Mouse (Mus musculus) limb, embryonic 12.5 days (tissue): ENCODE data around the gene Tat. TPM values are rescaled to one million over a fixed set of nuclear protein-coding genes. Genes with fewer than 3 reads are reported as not detected.

Experiments
- ATAC-seq: fragments of 200-750 bp; cut with Nextera tagmentation; 2 replicates; pipeline ENCODE4 v1.8.0; 2017; ENCODE audit warnings: low read depth, moderate TSS enrichment; ENCODE audit not compliant: insufficient number of reproducible peaks, insufficient read depth, low FRiP score, low TSS enrichment
- H3K27ac ChIP-seq: fragments of 300-500 bp; sonication (generic); 2 replicates; pipeline ENCODE4 v1.5.1; 2016; ENCODE audit warnings: mild to moderate bottlenecking, moderate library complexity
- H3K27me3 ChIP-seq: fragments of 300-500 bp; sonication (generic); 2 replicates; pipeline ENCODE4 v1.6.1; 2016; ENCODE audit warnings: mild to moderate bottlenecking, moderate library complexity
- H3K36me3 ChIP-seq: fragments of 300-500 bp; sonication (generic); 2 replicates; pipeline ENCODE4 v1.6.1; 2016; ENCODE audit warnings: mild to moderate bottlenecking, moderate library complexity
- H3K4me1 ChIP-seq: fragments of 300-500 bp; sonication (generic); replicated peaks from 2 replicates; pipeline ENCODE4 v1.6.1; 2016
- H3K4me2 ChIP-seq: fragments of 300-500 bp; sonication (generic); 2 replicates; pipeline ENCODE4 v1.6.1; 2016; ENCODE audit warnings: mild to moderate bottlenecking, moderate library complexity
- H3K4me3 ChIP-seq: fragments of 300-500 bp; sonication (generic); replicated peaks from 2 replicates; pipeline ENCODE4 v1.5.1; 2016; ENCODE audit warnings: mild to moderate bottlenecking
- H3K9ac ChIP-seq: fragments of 300-500 bp; sonication (generic); replicated peaks from 2 replicates; pipeline ENCODE4 v1.6.1; 2016; ENCODE audit warnings: mild to moderate bottlenecking, moderate library complexity
- H3K9me3 ChIP-seq: fragments of 300-500 bp; sonication (generic); 2 replicates; pipeline ENCODE4 v1.6.1; 2016; ENCODE audit warnings: mild to moderate bottlenecking, moderate library complexity
- WGBS: fragments of 180-500 bp; shearing (Covaris S2); methylation state at CpG from one replicate; pipeline ENCODE4 v1.1.7; 2016; 5-methylcytosine and 5-hydroxymethylcytosine counted together
- polyA plus RNA-seq: library from polyadenylated mRNA; unstranded; fragments of >200 nt; fragmentation: Nextera tagmentation; extraction: Ambion mirVana; gene quantifications from 2 replicates; pipeline ENCODE4 v1.2.1, GENCODE M21; 2016

The Tat gene
- polyA plus RNA-seq, result not detected in 2 replicates

GRCm38 (mm10) chr8:109990224-109990623 lies at the start of gene Tat:
Gene Tat, plus strand, starts transcription at chr8:109990437.
- no peak within 1 kb of the TSS for H3K9ac ChIP-seq
- no peaks in the 10 kb centered on the region for H3K27me3 ChIP-seq
- no peaks in the 10 kb centered on the region for H3K36me3 ChIP-seq
- H3K27ac ChIP-seq, result no peak within 1 kb of the TSS
- no peaks in the 10 kb centered on the region for H3K4me1 ChIP-seq
- no peak within 1 kb of the TSS for H3K4me2 ChIP-seq
- no peak within 1 kb of the TSS for H3K4me3 ChIP-seq
- ATAC-seq, result no peak
- 80% methylated on average over 8 of the region's 8 CpGs for WGBS
- no peaks in the 10 kb centered on the region for H3K9me3 ChIP-seq

- WGBS, result 87% methylated on average over 2 of the region's 2 CpGs
- Histone ChIP-seq H3K9ac (no peak overlapping the region), H3K4me3 (no peak overlapping the region), H3K27me3 (peaks cover 24% of the 10 kb centered on the region), H3K4me2 (no peak overlapping the region), H3K27ac (no peak overlapping the region), H3K4me1 (peaks cover 15% of the 10 kb centered on the region), H3K36me3 (peaks cover 59% of the 10 kb centered on the region), H3K9me3 (no peaks in the 10 kb centered on the region)
- ATAC-seq, result no peak
Observed at GRCm38 (mm10) chr8:109941606-109942360, 48.5 kb upstream of the Tat start.

- 0 out of 2 replicates have a peak, but pooled peaks have one; percentile 20 for ATAC-seq
- Histone ChIP-seq H3K36me3 (peaks cover 30% of the 10 kb centered on the region), H3K27ac (no peak overlapping the region), H3K4me1 (peaks cover 28% of the 10 kb centered on the region), H3K4me3 (no peak overlapping the region), H3K9me3 (no peaks in the 10 kb centered on the region), H3K27me3 (peaks cover 56% of the 10 kb centered on the region), H3K4me2 (no peak overlapping the region), H3K9ac (no peak overlapping the region)
- 25% methylated on average over 9 of the region's 9 CpGs for WGBS
Observed at GRCm38 (mm10) chr8:109945153-109945632, 45.0 kb upstream of the Tat start.

- Histone ChIP-seq H3K9ac (no peak overlapping the region), H3K36me3 (peaks cover 25% of the 10 kb centered on the region), H3K27me3 (peaks cover 61% of the 10 kb centered on the region), H3K4me1 (peaks cover 28% of the 10 kb centered on the region), H3K27ac (no peak overlapping the region), H3K4me3 (no peak overlapping the region), H3K4me2 (no peak overlapping the region), H3K9me3 (no peaks in the 10 kb centered on the region)
- no peak for ATAC-seq
- WGBS, result 77% methylated on average over 7 of the region's 7 CpGs
Observed at GRCm38 (mm10) chr8:109945694-109946093, 44.5 kb upstream of the Tat start.

GRCm38 (mm10) chr8:109946272-109946671 lies 44.0 kb upstream of the Tat start:
- H3K27me3 ChIP-seq, result peaks cover 66% of the 10 kb centered on the region

GRCm38 (mm10) chr8:109947447-109948284 lies 42.6 kb upstream of the Tat start:
- peak; percentile 58; the same call in 1 of the 2 replicates for ATAC-seq
- peak overlapping the region; percentile 40 for H3K4me3 ChIP-seq
- peak overlapping the region; percentile 77 for H3K4me2 ChIP-seq
- no peaks in the 10 kb centered on the region for H3K9me3 ChIP-seq
- WGBS, result 2% methylated on average over 26 of the region's 26 CpGs
- H3K27me3 ChIP-seq, result peaks cover 76% of the 10 kb centered on the region
- H3K4me1 ChIP-seq, result peaks cover 28% of the 10 kb centered on the region
- peak overlapping the region; percentile 37 for H3K9ac ChIP-seq
- H3K36me3 ChIP-seq, result peaks cover 13% of the 10 kb centered on the region
- no peak overlapping the region for H3K27ac ChIP-seq

More at GRCm38 (mm10) chr8:109946272-109946671, 44.0 kb upstream of the Tat start:
- H3K9ac ChIP-seq, result no peak overlapping the region
- no peak overlapping the region for H3K4me3 ChIP-seq
- H3K4me2 ChIP-seq, result no peak overlapping the region
- H3K27ac ChIP-seq, result no peak overlapping the region
- no peak for ATAC-seq
- 87% methylated on average over 7 of the region's 7 CpGs for WGBS
- peaks cover 28% of the 10 kb centered on the region for H3K4me1 ChIP-seq
- peaks cover 19% of the 10 kb centered on the region for H3K36me3 ChIP-seq
- no peaks in the 10 kb centered on the region for H3K9me3 ChIP-seq

GRCm38 (mm10) chr8:109948285-109948564 lies 42.0 kb upstream of the Tat start:
- ATAC-seq, result no peak

GRCm38 (mm10) chr8:109952171-109952570 lies 38.1 kb upstream of the Tat start:
- no peaks in the 10 kb centered on the region for H3K9me3 ChIP-seq
- WGBS, result 76% methylated on average over 7 of the region's 7 CpGs
- no peaks in the 10 kb centered on the region for H3K36me3 ChIP-seq
- no peak overlapping the region for H3K9ac ChIP-seq
- no peak overlapping the region for H3K27ac ChIP-seq
- no peak overlapping the region for H3K4me3 ChIP-seq
- ATAC-seq, result no peak
- peaks cover 76% of the 10 kb centered on the region for H3K27me3 ChIP-seq
- H3K4me2 ChIP-seq, result no peak overlapping the region
- H3K4me1 ChIP-seq, result peaks cover 15% of the 10 kb centered on the region

More at GRCm38 (mm10) chr8:109948285-109948564, 42.0 kb upstream of the Tat start:
- 5% methylated on average over 19 of the region's 19 CpGs for WGBS
- Histone ChIP-seq H3K4me2 (peak overlapping the region; percentile 77), H3K27me3 (peaks cover 76% of the 10 kb centered on the region), H3K4me1 (peaks cover 28% of the 10 kb centered on the region), H3K36me3 (peaks cover 7% of the 10 kb centered on the region), H3K9me3 (no peaks in the 10 kb centered on the region), H3K4me3 (peak overlapping the region; percentile 40), H3K27ac (no peak overlapping the region), H3K9ac (peak overlapping the region; percentile 37)

GRCm38 (mm10) chr8:109954486-109954948 lies 35.7 kb upstream of the Tat start:
- Histone ChIP-seq H3K36me3 (no peaks in the 10 kb centered on the region), H3K4me1 (peaks cover 18% of the 10 kb centered on the region), H3K27me3 (peaks cover 68% of the 10 kb centered on the region), H3K9me3 (no peaks in the 10 kb centered on the region), H3K4me2 (no peak overlapping the region), H3K27ac (no peak overlapping the region), H3K9ac (no peak overlapping the region), H3K4me3 (no peak overlapping the region)
- ATAC-seq, result no peak
- 57% methylated on average over 13 of the region's 13 CpGs for WGBS

GRCm38 (mm10) chr8:109957167-109958028 lies 32.8 kb upstream of the Tat start:
- Histone ChIP-seq H3K4me2 (peak overlapping the region; percentile 36), H3K4me3 (no peak overlapping the region), H3K9me3 (no peaks in the 10 kb centered on the region), H3K9ac (no peak overlapping the region), H3K27me3 (peaks cover 69% of the 10 kb centered on the region), H3K27ac (0 out of 2 replicates have a peak overlapping the region, but pooled peaks have one; percentile 29), H3K36me3 (no peaks in the 10 kb centered on the region), H3K4me1 (peaks cover 24% of the 10 kb centered on the region)
- WGBS, result 8% methylated on average over 16 of the region's 16 CpGs
- ATAC-seq, result peak; percentile 50
